Mouse (Mus musculus) CH12.LX (cell line): ENCODE results near the gene Hba-a1. TPM values are rescaled to one million over a fixed set of nuclear protein-coding genes. Genes with fewer than 3 reads are reported as not detected.
"Not testable (repeated sequence)": the region's sequence is repeated elsewhere in the genome, so short reads cannot be mapped to it uniquely, and the experiment has no call there.

ENCODE experiments used
- DNase-seq: peaks from one replicate; pipeline ENCODE4 v3.0.0-alpha.2; 2013; ENCODE audit errors: extremely low read depth
- H3K27ac ChIP-seq: 2 replicates; pipeline ENCODE4 v1.5.1; 2012; ENCODE audit warnings: low read depth, mild to moderate bottlenecking, control low read depth, moderate library complexity; ENCODE audit not compliant: insufficient read depth
- H3K27me3 ChIP-seq: replicated peaks from 2 replicates; pipeline ENCODE3; 2012; ENCODE audit warnings: inconsistent platforms
- H3K36me3 ChIP-seq, 2 experiments: replicated peaks in 1 of 2; 2 replicates each; pipeline versions ENCODE3 to v1.6.1; 2012; ENCODE audit warnings: inconsistent platforms in 1 of 2, low read length in 1 of 2, mild to moderate bottlenecking in 1 of 2, mixed read lengths in 1 of 2, moderate library complexity in 1 of 2; ENCODE audit not compliant: control insufficient read depth in 1 of 2, insufficient read depth in 1 of 2
- H3K4me1 ChIP-seq, 2 experiments: 2 replicates each; pipeline ENCODE4 v1.6.1; 2012; ENCODE audit warnings: inconsistent platforms in 1 of 2, moderate library complexity in 1 of 2; ENCODE audit not compliant: insufficient read depth in 2 of 2, control insufficient read depth in 1 of 2
- H3K4me2 ChIP-seq: 2 replicates; pipeline ENCODE4 v1.6.1; 2012; ENCODE audit warnings: low read depth, mild to moderate bottlenecking, control low read depth; ENCODE audit not compliant: poor library complexity, insufficient read depth, severe bottlenecking
- H3K4me3 ChIP-seq, 3 experiments: fragments of 150-350 bp in 1 of 3; sonication (generic) in 1 of 3; replicated peaks in 1 of 3; 2 replicates each; pipeline versions ENCODE3 to v1.5.1; 2011 to 2012; ENCODE audit warnings: low read depth in 2 of 3, low read length in 2 of 3, mild to moderate bottlenecking in 2 of 3, moderate library complexity in 2 of 3, control low read depth in 1 of 3, improper control_type of control experiment in 1 of 3, inconsistent platforms in 1 of 3, mixed read lengths in 1 of 3; ENCODE audit not compliant: poor library complexity in 1 of 3
- H3K79me2 ChIP-seq: replicated peaks from 2 replicates; pipeline ENCODE4 v1.6.1; 2012; ENCODE audit warnings: mild to moderate bottlenecking, moderate library complexity; ENCODE audit not compliant: control insufficient read depth, poor library complexity, insufficient read depth, severe bottlenecking; ENCODE audit errors: extremely low read depth
- H3K9ac ChIP-seq: 2 replicates; pipeline ENCODE4 v1.6.1; 2012; ENCODE audit warnings: low read depth, mild to moderate bottlenecking, control low read depth, moderate library complexity; ENCODE audit not compliant: insufficient read depth
- H3K9me3 ChIP-seq: replicated peaks from 2 replicates; pipeline ENCODE3; 2012; ENCODE audit warnings: low read length, inconsistent platforms, mixed read lengths
- BHLHE40 ChIP-seq: IDR thresholded peaks from 2 replicates; pipeline ENCODE4 v1.6.1; 2011; ENCODE audit warnings: mild to moderate bottlenecking, low read depth, low read length, improper control_type of control experiment
- CHD1 ChIP-seq: IDR thresholded peaks from 2 replicates; pipeline ENCODE4 v1.6.1; 2012; ENCODE audit warnings: low read depth, low read length, improper control_type of control experiment, inconsistent platforms
- E2F4 ChIP-seq: IDR thresholded peaks from 2 replicates; pipeline ENCODE4 v1.6.1; 2011; ENCODE audit warnings: low read depth, low read length, improper control_type of control experiment; ENCODE audit not compliant: insufficient replicate concordance
- EP300 ChIP-seq: IDR thresholded peaks from 2 replicates; pipeline ENCODE4 v1.6.1; 2011; ENCODE audit warnings: low read length, improper control_type of control experiment
- GABPA ChIP-seq: IDR thresholded peaks from 2 replicates; pipeline ENCODE4 v1.6.1; 2012; ENCODE audit warnings: low read depth, low read length, improper control_type of control experiment, inconsistent platforms; ENCODE audit not compliant: insufficient replicate concordance
- IRF4 ChIP-seq: IDR thresholded peaks from 2 replicates; pipeline ENCODE4 v1.6.1; 2014; ENCODE audit warnings: low read depth, mild to moderate bottlenecking, inconsistent platforms, low read length, improper control_type of control experiment
- JUND ChIP-seq: conservative IDR thresholded peaks from 2 replicates; pipeline ENCODE4 v1.6.1; 2011; ENCODE audit warnings: low read depth, low read length, improper control_type of control experiment
- KAT2A ChIP-seq: IDR thresholded peaks from 2 replicates; pipeline ENCODE4 v1.6.1; 2012; ENCODE audit warnings: low read length, improper control_type of control experiment, inconsistent platforms; ENCODE audit not compliant: insufficient replicate concordance
- MAFK ChIP-seq: IDR thresholded peaks from 2 replicates; pipeline ENCODE4 v1.6.1; 2011; ENCODE audit warnings: low read length, improper control_type of control experiment; ENCODE audit not compliant: insufficient replicate concordance
- MEF2A ChIP-seq: IDR thresholded peaks from 2 replicates; pipeline ENCODE4 v1.6.1; 2014; ENCODE audit warnings: low read depth, mild to moderate bottlenecking, inconsistent platforms, low read length, improper control_type of control experiment, borderline replicate concordance
- MXI1 ChIP-seq: IDR thresholded peaks from 2 replicates; pipeline ENCODE4 v1.6.1; 2011; ENCODE audit warnings: mild to moderate bottlenecking, low read depth, low read length, improper control_type of control experiment
- NELFE ChIP-seq: IDR thresholded peaks from 2 replicates; pipeline ENCODE4 v1.6.1; 2011; ENCODE audit warnings: low read depth, low read length, improper control_type of control experiment
- NRF1 ChIP-seq: IDR thresholded peaks from 2 replicates; pipeline ENCODE4 v1.6.1; 2014; ENCODE audit warnings: low read depth, mild to moderate bottlenecking, inconsistent platforms, low read length, improper control_type of control experiment, moderate library complexity
- POLR2A ChIP-seq: IDR thresholded peaks from 2 replicates; pipeline ENCODE4 v1.6.1; 2011; ENCODE audit warnings: low read depth, mild to moderate bottlenecking, improper control_type of control experiment, low read length
- RAD21 ChIP-seq: IDR thresholded peaks from 2 replicates; pipeline ENCODE4 v1.6.1; 2011; ENCODE audit warnings: low read depth, mild to moderate bottlenecking, low read length, improper control_type of control experiment, moderate library complexity
- RCOR1 ChIP-seq: conservative IDR thresholded peaks from 2 replicates; pipeline ENCODE4 v1.6.1; 2012; ENCODE audit warnings: low read depth, mild to moderate bottlenecking, inconsistent platforms, low read length, improper control_type of control experiment
- SIN3A ChIP-seq: IDR thresholded peaks from 2 replicates; pipeline ENCODE4 v1.6.1; 2012; ENCODE audit warnings: low read length, improper control_type of control experiment, inconsistent platforms
- SMC3 ChIP-seq: IDR thresholded peaks from 2 replicates; pipeline ENCODE4 v1.6.1; 2011; ENCODE audit warnings: low read depth, low read length, improper control_type of control experiment
- TBP ChIP-seq: conservative IDR thresholded peaks from 2 replicates; pipeline ENCODE4 v1.6.1; 2011; ENCODE audit warnings: low read depth, low read length, improper control_type of control experiment
- ZKSCAN1 ChIP-seq: IDR thresholded peaks from 2 replicates; pipeline ENCODE4 v1.6.1; 2012; ENCODE audit warnings: low read depth, inconsistent platforms, low read length, improper control_type of control experiment, borderline replicate concordance
- dilution Hi-C: fragments of 300-500 bp; cut with MboI; formaldehyde crosslinking; loops from 2 replicates; pipeline ENCODE4 v1.14.3; 2020; ENCODE audit warnings: low sequenced_read_pairs; ENCODE audit not compliant: extremely low pct_unique_long_range_greater_than_20kb, extremely low pct_ligation_motif_present
- in situ Hi-C: fragments of 300-500 bp; cut with MboI; formaldehyde crosslinking; loops from 3 replicates; pipeline ENCODE4 v1.14.3; 2019; ENCODE audit warnings: low sequenced_read_pairs, low pct_ligation_motif_present, low pct_unique_long_range_greater_than_20kb, mixed read lengths
- polyA plus RNA-seq: library from polyadenylated mRNA; unstranded; fragments of >175 nt; gene quantifications from 2 replicates; pipeline ENCODE4 v1.2.1, GENCODE M21; 2012; ENCODE audit warnings: low read depth; ENCODE audit not compliant: insufficient read length
- total RNA-seq, 2 experiments: library from RNA; depleted of rRNA; stranded (reverse); fragments of 300-350 nt in 1 of 2; fragments of >200 nt in 1 of 2; gene quantifications; 2 replicates each; pipeline ENCODE4 v1.2.3; 2012 to 2014

The Hba-a1 gene
- total RNA-seq (2012; rRNA removed) (1.9 and 4.9 TPM in 2 replicates), total RNA-seq (2014; rRNA removed) (4.1 and 5.2 TPM in 2 replicates), polyA plus RNA-seq (3.3 and 4.7 TPM in 2 replicates)

GRCm38 (mm10) chr11:32283091-32283777 is at the start of gene Hba-a1:
Gene Hba-a1 (plus strand): TSS chr11:32283511.
- peaks cover 4 to 20% of the 10 kb centered on the region in 2 experiments; a peak in 3 of 4 replicates for H3K4me1 ChIP-seq
- in situ Hi-C loops, H3K36me3 ChIP-seq, H3K27ac ChIP-seq, dilution Hi-C loops, H3K4me3 ChIP-seq, DNase-seq, H3K9me3 ChIP-seq, H3K79me2 ChIP-seq, H3K9ac ChIP-seq: not testable (repeated sequence)
- peaks cover 14% of the 10 kb centered on the region for H3K27me3 ChIP-seq
- peak within 1 kb of the TSS; percentile 29; the same call in 1 of the 2 replicates for H3K4me2 ChIP-seq

GRCm38 (mm10) chr11:32233895-32234294 is 49.4 kb upstream of the Hba-a1 start:
- no peak overlapping the region for H3K27ac ChIP-seq

GRCm38 (mm10) chr11:32234816-32235485 is 48.4 kb upstream of the Hba-a1 start:
- no peak for DNase-seq
- H3K4me1 ChIP-seq = peaks cover 11 to 28% of the 10 kb centered on the region in 2 experiments
- TF ChIP-seq TBP (no peak), MEF2A (no peak), MXI1 (no peak), E2F4 (no peak), RCOR1 (no peak), CHD1 (no peak), JUND (no peak), ZKSCAN1 (no peak), NELFE (no peak), NRF1 (no peak), SIN3A (no peak), MAFK (no peak), POLR2A (no peak), SMC3 (no peak), IRF4 (no peak), RAD21 (no peak), GABPA (no peak), EP300 (no peak), BHLHE40 (no peak), KAT2A (no peak)
- H3K9me3 ChIP-seq = no peaks in the 10 kb centered on the region
- H3K4me3 ChIP-seq = no peak overlapping the region
- peaks cover 73 to 94% of the 10 kb centered on the region in 2 experiments for H3K36me3 ChIP-seq
- H3K27ac ChIP-seq = no peak overlapping the region
- in situ Hi-C loops (loop anchor here (5.0 to 10.0 kb wide), 2 partner anchors 33 to 50 kb away; partner anchors contain the start of gene Il9r), dilution Hi-C loops (no loop called here)
- no peaks in the 10 kb centered on the region for H3K79me2 ChIP-seq
- H3K9ac ChIP-seq = no peak overlapping the region
- no peak overlapping the region for H3K4me2 ChIP-seq
- H3K27me3 ChIP-seq = no peaks in the 10 kb centered on the region

More at GRCm38 (mm10) chr11:32233895-32234294, 49.4 kb upstream of the Hba-a1 start:
- in situ Hi-C loops (loop anchor here (10.0 kb wide), 1 partner anchor 49 kb away; no protein-coding TSS in a partner anchor), dilution Hi-C loops (no loop called here)
- Histone ChIP-seq H3K9me3 (no peaks in the 10 kb centered on the region), H3K27me3 (no peaks in the 10 kb centered on the region), H3K4me3 (no peak overlapping the region), H3K36me3 (peaks cover 76 to 96% of the 10 kb centered on the region in 2 experiments), H3K9ac (no peak overlapping the region), H3K79me2 (no peaks in the 10 kb centered on the region), H3K4me2 (no peak overlapping the region), H3K4me1 (peaks cover 11 to 31% of the 10 kb centered on the region in 2 experiments)
- TF ChIP-seq EP300 = no peak
- no peak for TF ChIP-seq KAT2A
- DNase-seq = no peak
